Mouse (Mus musculus) WW6 (cell line): ENCODE results near the gene Fgfr3.

Source experiments
- DNase-seq: peaks from one replicate; pipeline ENCODE4 v3.0.0-alpha.2; 2013; ENCODE audit warnings: low read depth, low spot score

The Fgfr3 gene

DNA sequence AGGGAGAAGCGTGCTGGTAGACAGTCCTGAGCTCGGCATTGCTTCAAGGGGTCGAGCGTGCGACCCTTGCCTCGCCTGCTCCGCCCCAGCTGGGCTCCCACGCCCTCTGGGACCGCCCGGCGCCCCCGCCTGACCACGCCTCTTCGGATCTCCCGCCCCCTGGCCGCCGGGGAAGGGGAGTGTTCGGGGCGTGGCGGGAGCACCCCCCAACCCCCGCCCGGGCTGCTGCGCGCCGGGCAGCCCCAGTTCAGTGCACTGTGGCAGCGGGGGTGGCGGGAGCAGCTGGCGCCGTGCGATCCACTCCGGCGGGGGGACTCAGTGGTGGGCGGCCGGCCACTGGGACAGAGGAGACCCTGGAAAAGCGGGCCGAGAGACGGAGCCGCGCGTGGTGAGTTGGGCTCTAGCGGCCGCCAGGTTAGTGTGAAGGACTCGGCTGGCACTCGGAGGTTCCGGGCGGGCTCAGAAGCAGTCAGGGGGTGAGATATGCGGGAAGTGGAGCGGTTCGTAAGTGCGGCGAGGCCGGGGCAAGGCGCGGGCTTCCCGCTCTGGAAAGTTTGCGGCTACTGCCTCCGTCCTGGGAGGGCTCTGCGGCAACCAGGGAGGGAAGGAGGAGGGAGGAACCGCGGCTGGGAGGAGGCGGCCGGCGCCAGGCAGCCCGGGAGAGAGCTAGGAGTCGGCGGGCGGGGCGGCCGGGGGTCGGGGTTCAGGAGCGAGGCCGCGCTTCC lies at the start of gene Fgfr3:
Gene Fgfr3, plus strand, starts transcription at position 134 of the 725 bp plus-strand sequence.
- no peak for DNase-seq

DNA sequence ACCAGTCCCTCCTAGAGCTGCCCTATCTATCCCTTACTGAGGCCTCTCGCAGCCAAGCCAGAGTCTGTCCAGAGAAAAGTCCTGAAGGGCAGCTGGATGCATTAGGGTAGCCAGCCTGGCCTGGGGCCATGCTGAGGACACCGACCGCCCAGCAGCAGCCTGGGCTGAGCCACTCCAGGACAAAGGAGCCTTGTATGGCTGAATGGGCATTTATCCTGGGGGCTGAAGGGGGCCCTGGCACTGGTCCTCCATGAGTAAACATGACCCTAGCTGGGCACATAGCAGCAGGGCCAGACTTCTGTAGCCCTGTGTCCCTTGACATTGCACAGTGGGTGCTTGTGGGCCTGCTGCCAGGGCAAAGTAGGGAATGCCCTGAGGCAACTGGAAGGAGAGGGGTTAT lies 47.0 kb upstream of the Fgfr3 start:
- DNase-seq: no peak

- DNase-seq: no peak
Measured at GRCm38 (mm10) chr5:33675964-33676363, 45.5 kb upstream of the Fgfr3 start.

GRCm38 (mm10) chr5:33678244-33678643 lies 43.2 kb upstream of the Fgfr3 start:
- DNase-seq: no peak

GRCm38 (mm10) chr5:33681044-33681443 lies 40.4 kb upstream of the Fgfr3 start:
- DNase-seq: no peak

- DNase-seq: no peak
Measured at GRCm38 (mm10) chr5:33681611-33682388, 39.7 kb upstream of the Fgfr3 start.

DNA sequence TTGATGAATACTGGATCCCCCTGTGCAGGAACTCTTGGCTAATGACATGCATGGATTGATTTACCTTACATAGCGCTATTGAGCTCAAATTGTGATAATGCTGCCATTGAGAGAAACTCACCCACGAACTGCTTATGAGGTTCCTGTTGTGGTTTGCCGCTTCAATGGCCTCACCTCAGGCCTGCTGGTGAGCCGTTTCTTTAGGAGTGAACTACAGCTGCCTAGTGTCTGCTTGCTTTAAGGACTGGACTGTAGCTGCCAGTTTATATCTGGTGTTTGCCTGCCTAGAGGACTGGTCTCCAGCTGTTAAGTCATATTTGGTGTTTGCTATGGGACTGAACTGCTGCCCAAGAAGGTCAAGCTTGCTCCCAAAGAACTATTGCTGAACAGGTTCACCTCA lies 38.5 kb upstream of the Fgfr3 start:
- DNase-seq: no peak

- no peak for DNase-seq
Measured at GRCm38 (mm10) chr5:33683897-33684652, 37.4 kb upstream of the Fgfr3 start.

DNA sequence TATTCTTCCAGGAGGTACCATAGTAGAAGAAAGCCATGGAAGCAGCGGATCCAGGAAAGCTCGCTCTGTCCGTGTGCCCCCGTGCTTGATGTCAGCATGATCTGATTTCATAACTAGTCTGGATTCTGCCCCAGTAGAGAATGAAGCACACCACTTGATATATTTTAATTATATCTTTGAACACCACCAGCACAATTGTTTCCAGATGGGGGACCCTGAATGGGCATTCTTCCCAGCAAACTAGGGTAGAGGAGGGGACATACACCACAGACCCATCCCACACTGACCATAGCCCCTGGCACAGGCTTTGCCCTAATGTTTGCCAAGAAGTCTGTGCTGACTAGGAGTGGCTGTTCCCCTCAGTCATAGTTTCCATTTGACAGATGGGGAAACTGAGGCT lies 36.5 kb upstream of the Fgfr3 start:
- no peak for DNase-seq

DNA sequence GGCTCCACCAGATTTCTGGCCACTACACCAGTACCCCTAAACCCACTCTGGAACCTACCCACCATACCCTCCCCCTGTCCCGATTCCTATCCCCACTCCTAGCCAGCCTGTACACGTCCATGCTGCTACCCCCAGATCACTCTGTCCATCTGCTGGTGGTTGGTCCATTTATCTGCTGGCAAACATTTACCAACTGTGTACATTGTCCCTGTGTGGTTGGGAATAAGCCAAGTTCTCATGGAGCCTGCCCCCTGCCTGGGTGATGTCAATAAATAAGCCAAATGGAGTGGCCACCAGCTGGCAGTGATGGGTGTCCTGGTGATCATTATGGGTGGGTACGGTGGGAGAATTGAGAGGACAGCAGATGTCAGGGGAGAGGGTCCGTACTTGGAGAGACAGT lies 34.3 kb upstream of the Fgfr3 start:
- DNase-seq: no peak

- no peak for DNase-seq
Measured at GRCm38 (mm10) chr5:33688278-33689220, 32.9 kb upstream of the Fgfr3 start.

GRCm38 (mm10) chr5:33689221-33689844 lies 32.1 kb upstream of the Fgfr3 start:
- DNase-seq: no peak

DNA sequence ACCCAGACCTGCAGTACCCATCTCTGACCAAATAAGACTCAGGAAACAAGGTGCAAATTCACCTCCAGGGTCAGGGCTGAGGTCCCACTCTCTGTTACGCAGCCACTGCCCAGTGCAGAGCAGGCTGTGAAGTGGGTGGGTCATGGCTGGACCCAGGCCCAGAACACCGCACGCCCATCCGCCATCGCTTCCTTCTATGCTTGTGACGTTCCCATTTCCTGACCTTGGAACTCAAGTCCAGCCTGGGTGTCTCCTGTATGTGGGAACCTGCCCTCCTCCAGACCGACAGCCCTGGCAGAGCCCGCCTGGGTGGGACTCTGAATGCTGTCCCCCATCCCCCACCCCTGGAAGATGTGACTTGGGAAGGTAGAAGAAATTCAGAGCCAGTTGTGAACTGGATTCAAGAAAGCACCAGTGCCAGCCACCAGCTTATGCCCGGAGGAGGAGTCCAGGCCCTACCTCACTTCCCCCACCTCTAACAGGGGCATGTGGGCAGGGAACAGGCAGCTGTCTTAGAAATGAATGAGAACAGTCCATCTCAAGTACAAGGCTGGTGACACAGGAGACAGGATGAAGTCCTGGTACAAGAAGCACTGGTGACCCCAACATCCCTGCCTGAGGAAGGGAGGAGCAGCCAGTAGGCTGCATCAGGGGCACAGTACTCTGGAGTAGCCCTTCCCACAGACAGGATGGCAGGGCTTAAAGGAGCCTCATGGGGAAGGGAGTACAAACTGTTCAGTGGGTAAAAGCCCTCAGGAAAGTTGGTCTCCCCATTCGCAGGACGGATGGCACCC lies 31.4 kb upstream of the Fgfr3 start:
- no peak for DNase-seq

- no peak for DNase-seq
Measured at GRCm38 (mm10) chr5:33692393-33692792, 29.1 kb upstream of the Fgfr3 start.

GRCm38 (mm10) chr5:33694461-33694847 lies 27.0 kb upstream of the Fgfr3 start:
- no peak for DNase-seq

DNA sequence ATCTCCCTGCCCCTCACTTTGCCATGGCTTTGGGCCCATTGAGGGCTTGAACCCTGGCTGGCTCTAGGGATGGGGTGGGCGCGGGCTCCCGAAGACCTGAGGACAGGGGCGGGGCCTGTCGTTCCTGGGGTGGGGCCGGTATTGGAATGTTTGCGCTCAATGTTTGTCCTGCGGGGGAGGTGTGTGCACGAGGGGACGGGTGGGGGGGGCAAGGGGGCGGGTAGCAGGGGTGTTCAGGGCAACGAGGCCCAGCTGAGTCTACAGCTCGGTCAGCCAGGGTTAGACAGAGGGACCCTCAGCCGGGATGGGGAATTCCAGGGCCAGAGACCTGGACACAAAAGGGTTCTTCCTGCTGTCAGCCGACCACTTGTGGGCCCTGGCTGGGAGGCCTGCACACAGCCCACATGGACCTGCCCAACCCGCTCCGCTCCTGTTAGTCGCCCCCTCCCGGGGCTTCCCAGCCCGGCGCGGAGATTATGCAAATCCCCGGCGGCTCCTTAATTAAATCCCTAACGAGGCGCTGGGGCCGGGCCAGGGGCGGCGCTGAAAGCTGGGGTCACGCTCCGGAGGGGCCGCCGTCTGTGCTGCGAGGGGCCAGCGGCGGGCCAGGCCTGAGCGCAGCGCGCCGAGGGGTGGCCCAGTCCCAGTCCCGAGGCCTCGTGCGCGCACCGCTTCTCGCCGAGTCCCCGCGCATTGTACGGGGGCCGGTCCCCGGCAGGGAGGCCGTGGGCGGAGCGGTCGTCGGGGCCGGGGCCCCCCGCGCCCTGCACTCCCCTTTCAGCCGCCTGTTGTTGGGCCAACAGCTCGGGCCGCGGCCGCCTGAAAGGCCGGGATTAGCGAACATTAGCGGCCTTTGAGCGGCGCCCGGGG lies 26.4 kb upstream of the Fgfr3 start:
- DNase-seq: no peak

DNA sequence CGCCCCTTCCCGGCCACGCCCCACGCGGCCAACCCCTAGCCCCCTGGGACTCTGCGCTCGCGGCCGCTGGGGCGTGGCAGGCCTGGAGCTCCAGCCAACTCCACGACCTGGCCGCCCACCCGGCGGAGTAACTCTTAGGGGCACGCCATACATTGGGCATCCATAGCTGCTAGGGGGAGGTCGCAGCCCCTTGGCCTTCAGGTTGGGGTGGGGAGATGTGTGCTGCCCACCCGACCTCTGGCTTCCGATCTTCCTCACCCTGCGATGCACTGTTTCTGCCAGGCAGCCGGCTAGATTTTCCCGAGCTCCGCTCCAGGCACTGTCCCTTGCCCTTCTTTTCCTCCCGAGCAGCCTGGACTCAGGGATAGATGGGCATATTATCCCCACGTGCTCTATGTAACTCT lies 25.8 kb upstream of the Fgfr3 start:
- DNase-seq: no peak

- DNase-seq: no peak
Measured at GRCm38 (mm10) chr5:33696430-33696829, 25.0 kb upstream of the Fgfr3 start.

- DNase-seq: no peak
Measured at GRCm38 (mm10) chr5:33697534-33697933, 23.9 kb upstream of the Fgfr3 start.
